Mouse (Mus musculus) megakaryocyte, embryonic 14.5 days (primary cell): ENCODE measurements around the gene Lgr5.

Experiments
- FLI1 ChIP-seq: IDR thresholded peaks from 2 replicates; pipeline ENCODE4 v1.6.1; 2012; ENCODE audit warnings: low read length, inconsistent platforms, mixed read lengths
- GATA1 ChIP-seq: IDR thresholded peaks from 3 replicates; pipeline ENCODE4 v1.6.1; 2012; ENCODE audit warnings: mixed read lengths, low read length, inconsistent platforms, borderline replicate concordance

- no peak for TF ChIP-seq GATA1
- no peak for TF ChIP-seq FLI1
Observed at GRCm38 (mm10) chr10:115529768-115530167, 57.8 kb downstream of the Lgr5 start.
